Mouse (Mus musculus): Measurements from ENCODE around the gene Mycs. TPM values are rescaled to one million over a fixed set of nuclear protein-coding genes. Genes with fewer than 3 reads are reported as not detected.

The Mycs gene
- polyA plus RNA-seq (2015; fragmentation: Nextera tagmentation; extraction: Ambion mirVana) = not detected in 2 replicates

- Histone ChIP-seq H3K9ac (no peak within 1 kb of the TSS), H3K9me3 (no peaks in the 10 kb centered on the region), H3K4me3 (no peak within 1 kb of the TSS), H3K27me3 (peaks cover 13% of the 10 kb centered on the region), H3K4me2 (replicated peaks) (peak within 1 kb of the TSS; percentile 21), H3K4me1 (no peaks in the 10 kb centered on the region), H3K27ac (no peak within 1 kb of the TSS), H3K36me3 (no peaks in the 10 kb centered on the region)
- ATAC-seq (ENCODE audit: low FRiP score, low read depth) = no peak
- WGBS = 83% methylated on average over 3 of the region's 3 CpGs
These were observed at the start of gene Mycs for GRCm38 (mm10) chrX:5469165-5469564. Gene Mycs, minus strand, starts transcription at chrX:5469265.

- Histone ChIP-seq H3K9ac (no peak overlapping the region), H3K27me3 (peaks cover 13% of the 10 kb centered on the region), H3K4me3 (no peak overlapping the region), H3K9me3 (no peaks in the 10 kb centered on the region), H3K4me1 (no peaks in the 10 kb centered on the region), H3K36me3 (no peaks in the 10 kb centered on the region), H3K4me2 (replicated peaks) (peak overlapping the region; percentile 21), H3K27ac (no peak overlapping the region)
- no peak for ATAC-seq (ENCODE audit: low FRiP score, low read depth)
- 14% methylated on average over 24 of the region's 24 CpGs for WGBS
These were observed 1.0 kb downstream of the Mycs start for GRCm38 (mm10) chrX:5468022-5468421.

Other genes with a start within 250 kb of the Mycs start
- gene Btbd35f7, start 199.8 kb upstream of the Mycs start, polyA plus RNA-seq (2015; fragmentation: Nextera tagmentation; extraction: Ambion mirVana) = not detected in 2 replicates

Measured in limb, embryonic 13.5 days (tissue).